Mouse (Mus musculus) 416B (cell line): ENCODE results near the gene Gbp2.
A peak's percentile ranks its signal among the peaks of the same experiment; 100 is the strongest.
"Not testable (repeated sequence)": the region's sequence is repeated elsewhere in the genome, so short reads cannot be mapped to it uniquely, and the experiment has no call there.

ENCODE experiments used
- DNase-seq: peaks from one replicate; pipeline ENCODE4 v3.0.0; 2011; ENCODE audit warnings: low read depth

Gbp2 gene

DNA sequence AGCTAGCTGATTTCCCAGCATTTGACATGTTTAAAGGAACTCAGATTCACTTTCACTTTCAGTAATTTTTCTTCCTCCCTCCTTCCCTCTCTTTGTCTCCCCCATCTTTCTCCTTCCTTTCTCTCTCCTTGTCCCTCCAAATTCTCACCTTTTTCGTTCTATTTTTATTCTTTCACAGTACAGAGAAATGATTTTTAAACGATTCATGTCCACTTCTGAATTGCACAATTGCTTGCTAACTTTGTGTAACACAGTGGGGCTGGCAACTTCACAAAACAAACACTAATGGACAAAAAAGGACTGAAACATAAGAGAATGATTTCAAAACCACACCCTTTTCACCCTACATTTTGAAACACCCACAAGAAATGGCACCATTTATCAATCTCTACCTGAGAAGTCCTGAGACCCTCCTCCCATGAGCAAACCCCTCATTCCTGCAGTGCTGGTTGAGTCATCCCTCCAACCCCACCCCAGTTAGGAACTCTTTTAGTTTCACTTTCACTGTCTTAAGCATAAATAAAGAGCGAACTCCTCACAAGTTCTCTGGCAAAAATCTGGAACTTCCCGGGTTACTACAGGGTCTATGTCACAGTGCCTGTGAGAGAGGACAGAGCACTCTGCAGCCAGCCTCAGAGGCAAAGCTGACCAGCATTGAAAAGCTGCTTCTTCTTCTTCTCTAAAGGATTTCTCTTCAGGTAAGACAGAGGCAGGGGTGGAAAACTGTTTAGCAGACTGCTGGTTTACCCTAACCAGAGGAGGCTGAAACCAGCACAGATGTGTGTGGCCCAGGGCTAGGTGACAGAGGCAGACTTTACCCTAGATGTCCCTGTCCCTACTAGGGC, at the start of gene Gbp2:
Gbp2 (plus strand) TSS at position 492 of the 845 bp plus-strand sequence.
- DNase-seq, result peak; percentile 58

DNA sequence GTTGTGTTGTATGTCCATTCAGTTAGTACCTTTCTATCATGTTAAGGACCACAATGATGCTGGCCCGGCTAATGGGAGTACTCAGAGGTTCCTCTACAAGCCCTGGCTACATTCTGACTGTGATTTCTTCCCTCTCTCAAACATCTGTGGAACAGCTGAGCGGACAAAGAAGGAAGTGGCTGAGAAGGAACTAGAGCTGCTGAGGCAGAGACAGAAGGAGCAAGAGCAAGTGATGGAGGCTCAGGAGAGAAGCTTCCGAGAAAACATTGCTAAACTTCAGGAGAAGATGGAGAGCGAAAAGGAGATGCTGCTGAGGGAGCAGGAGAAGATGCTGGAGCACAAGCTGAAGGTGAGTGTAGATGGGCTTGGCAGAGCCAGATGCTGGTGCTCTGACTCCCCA, 49.7 kb upstream of the Gbp2 start:
- DNase-seq, result no peak

DNA sequence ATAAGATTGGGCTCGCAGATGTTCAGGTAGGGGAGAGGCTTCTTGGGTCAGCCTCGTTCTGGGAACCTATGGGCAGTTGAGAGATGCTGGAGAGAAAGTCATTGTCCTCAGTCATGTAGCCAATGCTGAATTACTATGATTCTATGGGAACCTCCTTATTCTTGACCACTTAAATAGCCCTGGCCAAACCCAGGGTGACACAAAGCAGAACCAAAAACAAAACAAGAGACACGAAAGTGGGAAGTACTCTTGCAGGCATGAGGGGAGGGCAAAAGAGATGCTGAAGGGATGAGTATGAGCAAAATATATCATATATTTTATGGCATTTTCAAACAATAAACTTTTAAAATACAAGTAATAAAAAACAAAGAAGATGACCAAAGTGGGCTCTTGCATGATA, 43.3 kb upstream of the Gbp2 start:
- no peak for DNase-seq

DNA sequence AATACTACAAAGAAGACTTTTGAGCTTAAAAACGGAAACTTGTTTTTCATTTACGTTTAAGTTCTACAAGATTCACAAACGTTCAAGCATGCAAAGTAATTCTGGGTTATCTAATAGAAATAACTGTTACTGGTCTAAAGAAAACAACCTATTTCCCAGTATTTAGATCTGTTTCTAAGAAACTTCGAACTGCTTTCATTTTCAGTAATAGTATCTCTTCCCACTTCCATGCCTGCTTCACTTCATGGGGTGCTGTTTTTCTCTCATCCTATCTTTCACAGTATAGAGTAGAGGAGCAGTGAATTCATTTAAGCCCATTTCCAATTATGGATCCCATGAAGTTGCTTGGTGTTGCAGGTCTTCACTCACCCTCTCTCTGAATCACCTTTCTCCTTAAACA, 42.1 kb upstream of the Gbp2 start:
- no peak for DNase-seq

DNA sequence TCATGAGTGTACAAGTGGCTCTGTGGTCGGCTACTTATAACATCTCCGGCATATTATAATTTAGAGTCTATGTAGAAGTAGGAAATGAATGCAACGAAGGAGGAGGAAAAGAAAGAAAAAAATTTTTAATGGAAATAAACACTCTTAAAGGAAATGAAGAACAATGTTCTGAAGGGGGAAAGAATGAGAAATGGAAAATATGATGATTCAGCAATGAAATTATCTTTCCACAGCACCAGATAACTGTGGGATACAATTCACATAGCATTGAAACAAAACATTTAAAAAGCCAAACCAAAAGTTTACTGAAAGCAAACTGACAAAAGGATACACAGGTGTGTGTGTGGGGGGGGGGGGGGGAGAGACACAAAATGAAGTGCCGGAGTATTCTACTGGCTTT, 37.3 kb upstream of the Gbp2 start:
- no peak for DNase-seq

DNA sequence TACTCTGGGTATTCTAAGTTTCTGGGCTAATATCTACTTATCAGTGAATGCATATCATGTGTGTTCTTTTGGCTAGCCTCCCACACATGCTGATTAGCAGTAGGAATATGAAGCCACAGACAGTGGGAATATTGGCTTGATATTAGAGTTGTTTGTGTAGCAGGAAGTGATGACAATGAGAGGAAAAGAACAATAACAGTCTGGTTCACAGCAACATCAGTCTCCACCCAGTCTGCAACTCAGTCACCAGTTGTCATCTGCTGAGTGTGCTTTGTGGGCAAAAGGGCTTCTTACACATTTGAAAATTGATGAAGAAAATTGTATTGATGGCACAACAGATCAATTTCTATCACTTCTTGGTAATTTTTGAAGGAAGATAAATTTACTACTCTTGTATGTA, 33.0 kb upstream of the Gbp2 start:
- DNase-seq, result no peak

DNA sequence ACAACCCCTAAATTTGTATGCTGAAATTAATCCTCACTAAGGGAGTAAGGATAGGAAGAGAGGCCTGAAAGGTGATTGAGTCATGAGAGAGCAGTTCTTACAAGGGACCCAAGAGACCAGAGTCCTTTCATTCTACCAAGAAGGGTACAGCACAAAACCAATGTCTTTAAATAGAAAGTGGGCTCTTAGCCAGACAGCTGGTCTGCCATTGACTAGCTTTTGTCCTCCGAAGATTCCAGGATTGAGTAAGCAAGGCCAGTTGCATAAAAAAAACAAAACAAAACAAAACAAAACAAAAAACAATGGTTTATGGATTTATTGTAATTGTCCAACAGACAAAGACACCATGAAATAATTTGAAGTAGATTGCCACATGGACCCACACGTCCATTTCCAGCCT, 31.5 kb upstream of the Gbp2 start:
- DNase-seq, result no peak

DNA sequence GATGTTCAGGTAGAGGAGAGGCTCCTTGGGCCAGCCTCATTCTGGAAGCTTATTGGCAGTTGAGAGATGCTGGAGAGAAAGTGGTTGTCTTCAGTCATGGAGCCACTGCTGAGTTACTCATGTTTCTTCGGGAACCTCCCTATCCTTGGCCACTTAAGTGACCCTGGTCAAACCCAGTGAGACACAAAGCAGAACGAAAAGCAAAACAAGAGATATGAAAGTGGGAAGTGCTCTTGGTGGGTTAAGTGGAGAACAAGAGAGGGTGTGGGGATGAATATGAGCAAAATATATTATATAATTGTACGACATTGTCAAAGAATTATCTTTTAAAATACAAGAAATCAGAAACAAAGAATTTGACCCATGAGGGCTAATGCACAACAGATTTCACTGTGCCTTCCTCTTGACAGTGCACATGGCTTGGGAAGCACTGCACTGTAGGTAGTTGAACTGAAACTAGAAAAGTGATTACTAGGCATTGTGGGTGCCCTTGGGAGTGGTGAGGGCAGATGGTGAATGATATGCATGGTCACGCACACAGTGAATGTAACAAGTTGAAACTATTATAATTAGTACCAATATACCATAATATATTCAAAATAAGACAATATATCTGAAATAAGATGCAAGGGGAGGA, 29.9 kb upstream of the Gbp2 start:
- DNase-seq, result no peak

DNA sequence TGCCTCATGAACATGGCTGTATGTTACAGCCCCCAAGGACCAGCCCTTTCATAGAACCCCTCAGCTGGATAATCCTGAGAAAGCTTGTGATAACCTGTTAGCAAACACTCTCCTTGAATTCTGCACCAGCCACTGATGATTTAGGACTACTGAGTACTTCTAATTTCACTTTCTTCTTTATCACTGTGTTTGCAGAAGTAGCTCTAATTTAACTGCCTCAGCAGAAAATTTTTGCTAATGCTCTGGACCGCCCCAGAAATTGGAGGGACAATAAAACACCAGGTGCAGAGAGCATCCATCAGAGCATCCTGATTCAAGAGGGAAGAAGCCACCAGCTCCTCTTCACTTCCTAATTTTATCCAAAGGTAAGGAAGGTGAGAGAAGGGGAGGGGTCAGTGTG, 25.9 kb upstream of the Gbp2 start, which contains the start of gene Gbp2b:
Gbp2b (plus strand) TSS at position 301 of the 400 bp plus-strand sequence.
- no peak for DNase-seq

DNA sequence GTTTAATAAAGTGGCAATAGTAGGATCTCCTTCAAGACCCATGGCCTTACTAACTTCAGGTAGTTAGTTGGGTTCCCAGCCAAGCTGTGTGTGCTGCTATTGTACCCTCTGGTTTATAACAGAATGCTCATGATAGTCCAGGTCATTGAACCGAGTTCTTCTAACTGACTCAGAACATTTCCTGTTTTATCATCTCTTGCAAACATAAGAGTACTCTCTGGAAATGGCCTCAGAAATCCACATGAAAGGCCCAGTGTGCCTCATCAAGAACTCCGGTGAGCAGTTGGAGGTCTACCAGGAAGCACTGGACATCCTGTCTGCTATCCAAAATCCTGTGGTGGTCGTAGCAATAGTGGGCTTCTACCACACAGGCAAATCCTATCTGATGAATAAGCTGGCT, 22.5 kb upstream of the Gbp2 start:
- no peak for DNase-seq

DNA sequence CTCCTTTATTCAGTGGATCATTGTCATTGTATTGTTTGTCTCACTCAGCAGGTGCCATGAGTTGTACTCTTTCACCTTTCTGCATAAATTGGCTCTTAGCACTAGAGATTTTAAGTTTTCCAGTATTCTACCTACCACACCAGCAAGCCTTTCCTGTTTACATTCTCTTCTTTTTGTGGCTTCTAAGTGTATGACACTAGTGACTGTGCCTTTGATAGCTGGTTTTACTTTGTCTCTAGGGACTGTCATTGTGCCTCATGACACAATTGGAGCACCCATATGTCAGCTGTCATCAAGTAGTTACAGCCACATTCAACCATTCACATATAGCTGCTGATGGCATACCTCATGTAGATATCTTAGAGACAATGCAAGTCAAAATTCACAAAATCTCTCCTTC, 18.7 kb upstream of the Gbp2 start:
- no peak for DNase-seq

DNA sequence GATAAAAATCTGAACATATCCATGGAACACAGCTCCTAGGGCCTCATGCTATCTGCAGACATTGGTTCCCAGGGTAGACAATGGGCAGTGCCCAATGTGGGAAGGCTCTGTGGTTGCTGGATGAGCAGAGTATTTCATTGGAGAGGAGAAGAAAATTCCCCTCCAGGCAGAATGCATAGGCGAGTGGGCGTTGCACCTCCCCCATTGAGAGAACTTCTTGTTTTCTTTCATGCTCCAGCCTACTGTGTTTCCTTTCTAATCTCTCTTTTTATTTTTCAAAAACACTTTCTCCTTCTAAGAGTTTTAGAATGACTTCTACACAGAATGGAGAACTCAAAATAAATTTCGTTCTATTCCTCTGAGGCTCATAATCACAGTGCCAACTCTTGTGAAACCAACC, 1.7 kb upstream of the Gbp2 start:
- DNase-seq, result no peak

DNA sequence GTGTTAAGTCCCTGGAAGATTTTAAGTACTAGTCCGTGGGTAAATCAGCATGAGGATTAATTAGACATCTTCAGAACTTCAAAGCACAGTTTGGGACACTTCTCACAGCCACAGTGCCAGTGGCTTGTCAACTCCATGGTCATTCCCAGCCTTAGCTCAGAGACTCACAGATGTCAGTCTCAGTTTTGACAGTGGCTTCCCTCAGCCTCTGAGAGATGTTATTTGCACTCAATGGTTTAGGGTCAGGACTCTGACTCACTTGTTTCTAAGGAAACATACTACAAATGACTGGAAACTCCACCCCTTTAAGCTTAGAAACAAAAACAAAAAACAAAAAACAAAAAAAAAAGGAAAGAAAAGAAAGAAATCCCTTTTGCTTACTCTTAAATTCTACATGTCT, 796 bp upstream of the Gbp2 start:
- DNase-seq, result peak; percentile 42

DNA sequence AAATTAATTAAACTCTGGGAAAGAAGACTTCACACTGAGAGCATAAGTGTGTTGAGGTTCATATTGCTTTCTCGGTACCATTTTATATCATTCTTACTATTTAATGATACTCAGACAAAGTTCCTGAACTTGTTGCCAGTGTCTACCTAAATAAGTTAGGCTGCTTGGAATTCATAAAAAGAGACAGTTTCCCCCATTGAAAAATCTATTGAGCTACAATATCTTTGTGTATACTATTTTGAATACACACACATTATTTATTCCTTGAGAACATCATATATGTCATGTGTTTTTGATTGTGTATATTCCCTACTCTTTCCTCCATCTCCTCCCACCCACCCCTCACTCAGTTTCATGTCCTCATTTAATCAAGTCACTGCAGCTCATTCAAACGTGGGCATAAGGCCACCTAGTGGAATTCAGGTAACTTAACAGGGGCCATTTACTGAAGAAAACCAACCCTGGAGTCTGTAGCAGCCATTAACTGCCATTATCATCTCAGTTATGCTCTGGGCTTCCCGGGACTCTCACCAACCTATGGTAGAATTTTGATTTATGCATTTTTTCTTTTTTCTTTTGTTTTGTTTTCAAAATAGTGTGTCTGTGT, 657 bp downstream of the Gbp2 start:
- DNase-seq, result peak; percentile 73

DNA sequence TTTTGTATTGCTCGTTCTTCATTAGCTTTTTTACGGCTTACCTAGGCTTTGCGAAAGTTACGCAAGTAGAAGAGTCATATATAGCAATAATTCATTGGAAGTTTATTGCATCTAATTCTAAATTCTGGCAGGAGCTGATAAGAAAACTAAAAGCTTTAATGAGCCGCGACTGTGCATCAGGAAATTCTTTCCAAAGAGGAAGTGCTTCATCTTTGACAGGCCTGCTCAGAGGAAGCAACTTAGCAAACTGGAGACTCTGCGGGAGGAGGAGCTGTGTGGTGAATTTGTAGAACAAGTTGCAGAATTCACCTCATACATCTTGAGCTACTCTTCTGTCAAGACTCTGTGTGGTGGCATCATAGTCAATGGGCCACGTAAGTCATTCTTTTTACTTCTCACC, 10.0 kb downstream of the Gbp2 start:
- DNase-seq, result peak; percentile 36

DNA sequence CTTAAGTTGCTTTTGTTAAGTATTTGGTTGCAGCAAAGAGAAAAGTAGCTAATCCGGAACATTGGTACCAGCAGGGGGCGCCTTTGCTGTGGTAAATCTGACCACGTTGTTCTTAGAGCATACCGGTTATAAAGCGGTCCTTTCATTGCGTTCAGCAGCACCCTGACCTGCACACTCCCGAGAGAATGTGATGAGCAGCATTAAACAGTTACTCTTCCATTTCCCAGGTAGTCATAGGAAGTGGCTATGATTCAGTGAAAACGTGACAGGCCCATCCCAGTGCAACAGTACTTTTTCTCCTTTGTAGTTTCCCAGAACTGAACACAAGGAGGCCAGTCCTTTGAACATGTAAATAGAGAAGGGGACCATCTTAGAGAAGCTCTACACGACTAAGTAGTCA, 19.8 kb downstream of the Gbp2 start:
- peak; percentile 74 for DNase-seq

DNA sequence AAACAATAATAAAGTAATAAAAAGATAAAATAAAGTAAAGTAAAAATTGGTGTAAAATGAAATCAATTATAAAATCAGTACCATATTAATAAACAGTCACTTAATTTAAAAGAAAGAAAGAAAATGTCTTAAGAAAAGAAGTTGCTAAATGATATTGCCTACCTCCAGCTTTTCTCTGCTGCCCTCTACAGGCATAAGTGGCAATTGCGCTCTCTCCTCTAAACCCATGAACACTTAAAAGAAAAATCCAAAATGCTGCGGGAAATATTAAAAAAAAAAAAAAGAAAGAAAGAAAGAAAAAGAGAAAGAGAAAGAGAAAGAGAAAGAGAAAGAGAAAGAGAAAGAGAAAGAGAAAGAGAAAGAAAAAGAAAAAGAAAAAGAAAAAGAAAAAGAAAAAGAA, 25.5 kb downstream of the Gbp2 start:
- DNase-seq, result peak; percentile 75

DNA sequence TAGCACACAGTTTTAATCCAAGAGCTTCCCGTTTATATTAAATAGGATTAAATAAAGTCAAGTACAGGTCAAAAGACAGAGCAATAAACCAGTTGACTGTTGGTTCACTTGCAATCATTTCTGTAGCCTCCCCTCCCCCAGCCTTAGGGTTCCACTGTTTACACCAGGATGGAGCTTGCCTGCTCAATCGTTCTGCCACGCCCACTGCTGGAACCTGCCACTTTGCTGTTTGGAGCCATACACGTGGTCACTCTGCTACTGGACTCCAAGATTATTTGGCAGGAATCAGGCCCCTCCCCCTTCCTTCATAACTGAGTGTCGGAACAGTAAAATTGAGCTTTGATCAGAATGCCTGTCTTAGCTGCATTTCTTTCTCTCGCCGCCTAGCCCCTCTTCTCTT, 27.4 kb downstream of the Gbp2 start:
- not testable (repeated sequence) for DNase-seq

DNA sequence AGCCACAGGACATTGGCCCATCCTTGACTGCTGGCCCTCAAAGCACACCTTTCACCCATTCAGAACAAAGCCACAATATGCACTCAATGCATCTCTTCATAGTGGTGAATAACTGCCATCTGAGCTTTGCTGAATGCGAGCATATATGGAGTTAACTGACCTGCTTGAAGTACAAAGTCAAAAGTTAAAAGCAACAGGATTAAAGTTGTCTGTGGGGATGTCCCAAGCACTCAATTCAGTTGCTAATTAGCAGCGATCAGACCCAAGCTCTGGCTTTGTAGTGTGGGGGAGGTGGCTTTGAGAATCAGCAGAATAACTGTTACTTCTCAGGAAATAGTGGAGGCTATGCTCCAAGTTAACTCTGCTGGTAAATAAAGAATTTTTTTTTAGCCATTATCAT, 29.8 kb downstream of the Gbp2 start:
- no peak for DNase-seq

DNA sequence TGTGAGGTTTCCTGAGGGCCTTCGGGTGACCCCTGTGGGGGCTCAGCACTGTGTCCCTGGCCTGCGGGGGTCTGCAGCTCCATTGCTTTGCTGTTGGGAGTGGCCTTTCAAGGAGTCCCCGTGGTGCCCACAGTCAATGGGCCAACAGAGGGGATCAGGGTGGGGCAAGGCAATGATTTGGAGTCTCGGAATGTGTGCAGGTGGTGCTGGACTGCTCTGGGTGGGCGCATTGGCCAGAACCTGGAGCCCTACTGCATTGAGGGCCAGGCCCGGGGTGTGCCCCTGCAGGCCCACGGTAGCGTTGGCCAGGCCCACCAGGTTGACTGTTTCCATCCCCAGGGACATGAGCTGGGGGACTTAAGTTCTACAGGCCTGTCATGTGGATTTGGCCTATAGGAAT, 44.3 kb downstream of the Gbp2 start:
- no peak for DNase-seq

DNA sequence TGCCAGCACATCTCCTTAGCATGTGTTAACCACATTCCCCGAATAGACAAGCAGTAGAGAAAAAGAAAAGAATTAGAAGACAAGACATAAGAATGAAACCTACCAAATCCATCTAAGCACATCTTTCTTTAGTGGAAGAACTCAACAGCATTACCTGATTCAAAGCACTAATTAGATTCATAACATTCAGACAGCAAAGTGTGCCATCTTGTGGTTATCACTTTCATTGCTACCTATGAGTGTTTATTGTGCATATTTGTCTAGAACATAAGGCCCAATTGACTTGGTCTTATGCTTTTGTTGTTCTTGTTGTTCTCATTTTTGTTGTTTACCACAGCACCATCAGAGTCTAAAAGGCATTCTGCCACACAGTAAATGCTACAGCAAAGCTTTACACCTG, 54.2 kb downstream of the Gbp2 start:
- peak; percentile 43 for DNase-seq
